Mouse (Mus musculus): ENCODE measurements around the gene Fasn.

The Fasn gene

DNA sequence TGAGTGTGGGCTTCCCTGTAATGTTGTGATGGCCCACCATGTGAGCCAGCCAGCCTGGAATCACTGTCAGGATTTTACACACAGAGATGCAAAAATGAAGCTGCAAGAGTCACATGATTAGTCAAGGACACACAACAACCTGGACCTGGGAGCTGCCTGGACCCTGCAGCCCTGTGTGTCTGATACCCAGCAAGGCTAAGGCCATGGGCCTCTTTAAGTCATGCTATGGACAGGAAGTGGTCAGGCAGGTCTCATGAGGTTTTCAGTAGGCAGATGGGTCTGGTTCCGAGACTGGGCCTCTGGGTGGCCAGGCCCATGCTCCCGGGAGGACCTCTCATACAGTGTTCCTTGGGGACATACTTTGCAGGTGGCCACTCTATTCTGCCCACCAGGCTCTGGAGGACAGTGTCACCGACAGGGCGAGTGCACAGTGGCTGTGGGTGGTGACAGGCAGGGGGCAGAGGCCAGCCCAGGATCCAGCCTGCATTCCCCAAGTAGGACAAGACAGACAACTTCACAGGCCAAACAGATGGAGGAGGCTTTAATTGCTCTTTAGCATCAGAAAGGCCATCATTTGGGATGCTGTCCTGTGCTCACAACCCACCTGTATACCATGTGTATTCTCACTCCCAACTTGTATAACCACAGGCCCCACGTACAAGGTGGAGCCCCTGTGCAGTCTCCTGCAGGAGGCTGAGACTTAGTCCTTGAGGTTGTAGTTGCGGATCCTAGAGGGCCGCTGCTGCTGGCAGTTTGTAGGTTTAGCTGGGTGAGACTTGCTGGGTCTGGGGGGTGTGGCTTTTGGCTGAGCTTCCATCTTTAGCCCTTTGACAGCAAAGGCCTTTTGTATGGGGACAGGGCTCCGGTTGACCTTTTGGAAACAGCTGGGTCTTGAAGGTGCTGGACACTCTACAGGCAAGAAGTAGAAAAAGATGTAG is 1.9 kb upstream of the Fasn start:
- no peak for DNase-seq (ENCODE audit: low spot score in 2 of 2)

DNA sequence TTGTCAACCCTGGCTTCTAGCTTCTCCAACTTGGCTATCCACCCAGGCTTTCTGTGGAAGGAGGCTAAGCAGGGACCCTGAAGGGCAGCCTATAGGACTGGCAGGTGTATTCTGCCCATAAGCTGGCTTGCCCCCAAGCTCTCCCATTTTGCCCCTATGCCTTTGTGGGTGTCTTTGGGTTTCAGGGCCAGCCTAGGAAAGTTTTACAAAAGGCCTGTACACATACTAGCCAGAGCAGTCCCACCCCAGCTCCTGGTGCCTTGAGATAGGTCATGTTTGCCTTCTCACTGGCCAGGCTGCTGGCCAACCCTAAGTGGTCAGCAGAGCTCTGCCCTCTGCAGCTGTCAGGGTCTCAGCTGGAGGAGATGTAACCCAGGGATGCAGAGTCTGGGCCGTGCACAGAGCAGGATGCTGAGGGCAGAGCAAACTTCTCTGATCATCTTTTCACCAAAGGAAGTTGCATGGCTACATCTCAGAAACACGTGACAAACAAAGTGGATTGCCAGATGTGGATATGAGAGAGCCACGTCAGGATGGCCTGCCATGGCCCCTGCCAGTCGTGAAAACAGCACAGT is 1.0 kb upstream of the Fasn start:
- DNase-seq (ENCODE audit: low spot score in 2 of 2): no peak

DNA sequence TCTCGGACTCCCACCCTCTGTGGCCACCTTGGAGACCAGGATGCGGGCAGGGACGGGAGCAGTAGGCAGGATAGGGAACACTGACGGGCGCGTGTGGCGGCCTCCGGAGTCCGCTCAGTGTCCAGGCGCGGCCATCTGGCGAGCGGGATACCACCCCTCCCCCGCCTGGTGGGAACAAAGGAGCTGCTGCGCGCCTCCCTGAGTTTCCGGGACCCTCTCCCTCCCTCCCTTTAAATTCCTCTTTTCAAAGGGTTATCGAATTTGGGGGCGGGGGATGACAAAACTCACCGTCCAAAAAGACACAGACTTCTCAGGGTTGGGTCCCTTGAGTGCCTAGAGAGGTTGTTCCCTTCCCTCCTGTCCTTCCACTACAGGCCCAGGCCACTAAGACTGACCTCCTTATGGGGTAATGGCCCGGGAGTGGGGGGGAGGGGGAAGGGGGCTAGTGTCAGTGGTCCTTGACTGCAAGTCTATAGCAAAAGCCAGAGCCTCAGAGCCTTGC is 491 bp upstream of the Fasn start:
- DNase-seq (ENCODE audit: low spot score in 2 of 2): no peak

DNA sequence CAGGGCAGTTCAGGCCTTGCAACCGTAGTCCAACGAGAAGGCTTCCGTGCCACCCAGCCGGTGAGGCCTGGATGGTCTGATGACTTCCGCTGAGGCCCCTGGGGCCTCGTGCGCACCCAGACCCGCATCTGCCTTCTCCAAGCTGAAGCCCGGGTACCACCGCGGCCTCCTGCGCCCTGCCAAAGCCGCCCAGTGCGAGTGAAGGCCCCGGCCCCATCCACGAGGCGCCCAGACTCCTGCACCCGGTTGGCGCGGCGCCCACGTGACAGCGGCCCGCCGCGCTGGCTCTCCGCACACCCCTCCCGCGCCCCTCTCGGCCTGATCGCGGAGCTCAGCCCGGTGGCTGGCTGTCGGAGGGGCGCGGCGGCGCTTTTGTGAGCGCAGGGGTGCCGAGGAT is 798 bp downstream of the Fasn start:
- DNase-seq (ENCODE audit: low spot score in 2 of 2): no peak

DNA sequence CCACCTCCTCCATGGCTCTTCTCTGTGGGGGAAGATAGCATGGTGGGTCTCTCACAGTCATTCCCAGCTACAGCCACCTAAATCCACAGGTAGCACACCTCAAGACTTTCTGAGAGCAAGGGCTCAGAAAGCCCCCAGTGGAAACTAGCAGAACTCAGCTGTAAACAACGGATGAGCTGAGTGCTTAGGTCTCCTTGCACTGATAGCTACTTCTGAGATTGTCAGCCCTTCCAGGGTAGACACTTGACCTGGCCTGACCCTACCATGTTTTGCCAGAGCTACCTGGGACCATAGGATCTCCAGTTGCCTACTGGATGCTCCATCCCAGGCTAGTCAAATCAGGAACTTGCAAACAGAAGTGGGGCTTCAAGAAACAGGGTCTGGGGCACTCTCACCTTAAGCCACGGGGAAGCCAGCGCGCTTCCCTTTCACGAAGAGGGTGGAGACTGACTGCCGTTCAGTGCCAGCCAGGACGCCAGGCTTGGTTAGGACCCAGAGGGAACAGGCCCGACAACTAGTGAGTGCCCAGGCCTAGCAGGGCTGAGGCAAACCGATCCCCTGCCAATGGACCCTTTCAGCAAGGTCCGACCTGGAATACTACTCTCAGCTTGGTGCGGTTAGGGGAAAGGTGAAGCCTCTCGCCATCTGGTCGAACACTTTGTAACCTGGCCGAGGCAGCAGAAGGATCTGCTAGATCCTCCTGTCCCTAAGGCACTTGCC is 1.4 kb downstream of the Fasn start:
- DNase-seq (ENCODE audit: low spot score in 2 of 2): no peak

DNA sequence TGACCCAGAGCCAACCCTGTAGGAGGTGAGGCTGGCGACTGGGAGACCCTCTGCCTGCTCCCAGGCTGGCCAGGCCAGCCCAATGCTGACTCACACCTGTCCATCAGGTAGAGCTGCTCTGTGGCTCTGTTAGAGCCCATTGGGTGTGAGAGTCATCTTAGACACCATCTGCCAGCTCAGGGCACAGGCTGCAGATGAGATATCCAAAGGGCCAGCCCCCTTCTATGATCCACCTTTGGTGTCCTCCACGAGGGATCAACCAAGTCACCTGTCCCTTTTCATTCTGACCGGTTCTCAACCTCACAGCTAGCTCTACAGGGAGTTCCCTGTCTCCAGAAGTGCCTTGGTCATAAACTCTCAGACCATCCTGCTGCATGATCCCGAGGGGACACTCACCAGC is 2.0 kb downstream of the Fasn start:
- DNase-seq (ENCODE audit: low spot score in 2 of 2): no peak

DNA sequence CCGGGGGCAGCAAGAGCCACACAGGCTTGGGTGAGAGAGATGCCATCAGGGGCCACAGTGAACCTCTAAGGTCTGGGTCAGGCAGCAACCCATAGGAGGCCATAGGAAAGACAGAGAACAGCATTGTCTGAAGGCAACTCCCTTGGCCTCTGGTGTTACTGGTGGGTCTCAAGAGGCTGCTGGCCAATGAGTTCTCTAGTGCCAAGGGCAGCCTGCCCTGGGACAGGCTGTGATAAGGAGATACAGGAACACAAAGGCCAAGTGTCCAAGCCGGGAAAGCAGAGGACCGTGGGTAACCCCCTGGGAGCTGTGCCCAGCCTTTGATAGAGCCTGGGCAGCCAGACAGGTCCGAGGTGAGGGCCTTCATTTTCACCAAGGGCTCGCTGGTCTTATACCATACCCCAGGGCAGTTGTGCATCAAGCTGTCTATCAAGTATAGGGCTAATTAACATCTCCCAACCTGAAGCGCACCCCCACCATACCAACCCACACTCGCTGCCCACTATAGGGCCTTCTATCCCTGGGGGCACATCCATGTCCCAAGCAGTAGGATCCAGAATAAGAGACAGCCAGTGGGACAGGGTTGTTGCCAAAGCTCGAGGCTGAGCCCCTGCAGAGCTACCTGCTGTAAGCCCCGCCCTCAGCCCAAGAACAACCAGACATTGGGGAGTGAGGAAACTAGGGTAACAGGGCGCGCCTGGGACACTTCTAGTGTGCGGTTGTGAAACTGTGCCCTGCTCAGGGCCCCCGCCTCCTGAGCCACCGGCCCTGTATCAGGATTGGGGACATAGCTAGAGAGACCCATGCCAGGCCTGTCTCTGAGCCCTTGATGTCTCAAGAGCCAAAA is 3.0 kb downstream of the Fasn start:
- DNase-seq (ENCODE audit: low spot score in 2 of 2): no peak

DNA sequence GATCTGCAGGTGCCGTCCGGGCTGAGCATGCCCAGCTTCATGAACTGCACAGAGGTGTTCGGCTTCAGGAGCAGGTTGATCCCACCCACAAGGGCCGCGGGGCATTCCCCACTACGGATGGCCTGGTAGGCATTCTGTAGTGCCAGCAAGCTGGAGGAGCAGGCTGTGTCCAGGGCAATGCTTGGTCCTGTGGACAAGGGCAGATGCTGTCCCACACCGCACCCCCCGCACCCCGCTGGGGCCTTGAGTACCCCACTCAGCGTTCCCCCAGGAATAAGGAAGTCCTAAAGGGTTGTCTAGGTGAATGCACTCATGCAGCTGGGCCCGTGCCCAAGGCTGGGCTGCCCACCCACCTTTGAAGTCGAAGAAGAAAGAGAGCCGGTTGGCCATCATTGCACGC is 3.8 kb downstream of the Fasn start:
- DNase-seq (ENCODE audit: low spot score in 2 of 2): no peak

DNA sequence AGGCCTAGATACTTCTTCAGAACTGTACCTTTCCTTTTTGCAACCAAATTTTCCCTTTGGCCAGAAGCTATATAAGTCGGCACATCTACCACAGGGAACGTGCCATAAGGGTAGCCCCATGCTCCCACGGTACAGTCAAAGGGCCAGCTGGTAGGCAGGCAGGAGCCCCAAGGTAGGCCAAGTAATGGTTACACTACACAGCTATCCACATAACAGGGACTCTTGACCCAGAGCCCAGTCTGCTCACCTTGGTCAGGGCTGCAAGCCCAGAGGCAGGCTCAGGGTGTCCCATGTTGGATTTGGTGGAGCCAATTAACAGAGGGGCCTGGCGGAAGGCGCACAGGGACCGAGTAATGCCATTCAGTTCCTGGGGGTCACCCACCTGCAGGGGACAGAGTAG is 4.8 kb downstream of the Fasn start:
- no peak for DNase-seq (ENCODE audit: low spot score in 2 of 2)

DNA sequence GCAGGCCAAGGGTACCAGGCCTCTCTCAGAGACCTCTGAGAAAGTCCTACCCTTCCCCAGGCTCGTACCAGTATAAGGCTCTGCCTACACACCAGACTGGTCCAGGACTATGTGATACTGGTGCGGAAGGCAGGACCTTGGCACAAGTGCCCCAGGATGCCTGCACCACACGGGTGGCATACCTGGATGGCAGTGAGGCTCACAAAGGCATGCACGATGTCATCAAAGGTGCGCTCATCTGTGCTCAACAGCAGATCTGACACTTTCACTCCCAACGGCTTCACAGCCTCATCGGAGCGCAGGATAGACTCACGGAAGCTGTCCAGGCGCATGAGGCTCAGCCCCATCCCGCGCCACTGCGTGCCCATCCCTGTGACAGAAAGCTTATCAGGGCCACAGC is 6.1 kb downstream of the Fasn start:
- no peak for DNase-seq (ENCODE audit: low spot score in 2 of 2)

DNA sequence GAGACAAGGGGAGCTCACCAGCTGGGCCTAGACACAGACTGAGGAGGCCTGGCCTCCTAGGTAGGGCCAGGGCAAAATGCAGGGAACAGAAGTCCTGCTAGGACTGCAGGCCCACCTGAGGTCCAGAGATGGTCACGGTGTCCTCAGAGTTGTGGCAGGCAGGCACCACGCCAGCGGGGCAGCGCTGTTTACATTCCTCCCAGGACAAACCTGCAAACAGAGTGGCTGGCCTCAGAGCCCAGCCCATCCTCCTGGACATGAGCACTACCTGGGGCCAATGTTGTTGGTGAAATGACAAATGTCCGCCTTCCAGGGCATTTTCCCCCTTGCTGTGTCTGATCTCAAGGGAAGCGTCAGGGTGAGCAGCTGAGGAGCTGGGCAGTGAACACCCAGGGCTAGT is 7.0 kb downstream of the Fasn start:
- no peak for DNase-seq (ENCODE audit: low spot score in 2 of 2)

DNA sequence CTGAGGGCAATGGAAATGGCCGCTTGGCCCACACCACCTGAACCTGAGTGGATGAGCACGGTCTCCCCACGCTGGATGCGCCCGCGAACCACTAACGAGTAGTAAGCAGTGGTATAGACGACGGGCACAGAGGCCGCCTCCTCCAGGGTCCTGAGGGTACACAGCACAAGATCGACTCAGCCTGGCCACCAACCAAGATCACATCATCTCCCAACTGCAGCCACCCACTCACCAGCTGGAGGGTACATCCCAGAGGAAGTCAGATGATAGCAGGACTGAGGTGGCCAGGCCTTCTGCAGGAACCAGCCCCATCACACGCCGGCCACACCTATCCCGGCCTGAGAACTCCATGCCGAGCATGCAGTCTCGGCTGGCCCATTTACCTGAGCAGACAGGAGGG is 12.3 kb downstream of the Fasn start:
- DNase-seq (ENCODE audit: low spot score in 2 of 2): no peak

DNA sequence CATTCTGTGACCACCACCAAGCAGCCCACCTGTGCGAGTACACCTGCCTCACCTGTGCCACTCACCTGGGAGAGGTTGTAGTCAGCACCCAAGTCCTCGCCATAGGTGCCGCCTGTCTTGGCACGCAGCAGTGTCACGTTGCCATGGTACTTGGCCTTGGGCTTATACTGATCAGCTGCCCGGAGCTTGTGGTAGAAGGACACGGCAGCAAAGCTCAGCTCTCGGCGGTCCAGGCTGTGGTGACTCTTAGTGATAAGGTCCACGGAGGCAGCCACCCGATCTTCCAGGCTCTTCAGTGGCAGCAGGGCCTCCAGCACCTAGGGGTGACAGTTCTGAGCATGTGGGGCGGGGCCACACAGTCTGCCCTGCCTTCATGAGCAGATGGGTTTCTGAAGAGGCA is 16.3 kb downstream of the Fasn start:
- no peak for DNase-seq (ENCODE audit: low spot score in 2 of 2)

DNA sequence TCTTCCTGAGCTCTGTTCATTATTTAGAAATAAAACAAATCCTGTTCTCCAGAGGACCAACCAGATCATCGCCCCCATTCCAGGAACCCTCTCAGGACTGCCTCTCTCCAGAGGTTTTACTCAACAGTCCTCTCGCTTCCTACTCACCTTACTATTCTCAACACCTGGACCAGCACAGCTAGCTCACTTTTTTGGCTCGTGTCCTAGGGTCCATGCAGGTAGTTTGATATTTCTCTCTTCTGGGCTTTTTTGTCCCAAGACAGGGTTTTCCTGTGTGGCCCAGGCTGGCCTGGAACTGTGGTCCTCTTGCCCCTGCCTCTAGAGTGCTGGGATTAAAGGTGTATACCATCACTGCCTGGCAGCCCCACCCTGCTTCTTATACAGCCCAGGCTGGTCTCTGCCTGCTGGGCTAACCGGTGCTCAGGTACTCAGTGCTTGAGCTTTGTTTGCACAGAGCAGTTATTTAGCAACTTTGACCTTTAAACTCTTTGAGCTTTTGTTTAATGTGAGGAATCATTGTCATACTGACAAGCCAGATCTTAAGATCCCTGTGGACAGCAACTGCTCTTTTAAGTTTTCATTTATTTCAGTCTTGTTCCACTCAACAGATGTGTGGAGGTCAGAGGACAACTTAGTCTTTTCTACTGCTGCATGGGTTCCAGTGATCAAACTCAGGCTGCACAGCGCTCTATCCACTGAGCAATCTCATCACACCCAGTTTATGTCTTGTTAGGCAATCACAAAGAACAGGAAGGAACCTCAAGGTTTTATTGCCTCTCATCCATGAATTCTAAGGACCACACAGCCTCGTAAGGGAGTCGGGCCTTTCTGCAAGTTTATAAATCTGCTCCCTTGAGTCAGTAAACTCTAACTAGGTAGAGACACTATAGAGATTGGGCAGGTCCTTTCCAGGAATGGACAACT is 18.7 kb downstream of the Fasn start:
- no peak for DNase-seq (ENCODE audit: low spot score in 2 of 2)

DNA sequence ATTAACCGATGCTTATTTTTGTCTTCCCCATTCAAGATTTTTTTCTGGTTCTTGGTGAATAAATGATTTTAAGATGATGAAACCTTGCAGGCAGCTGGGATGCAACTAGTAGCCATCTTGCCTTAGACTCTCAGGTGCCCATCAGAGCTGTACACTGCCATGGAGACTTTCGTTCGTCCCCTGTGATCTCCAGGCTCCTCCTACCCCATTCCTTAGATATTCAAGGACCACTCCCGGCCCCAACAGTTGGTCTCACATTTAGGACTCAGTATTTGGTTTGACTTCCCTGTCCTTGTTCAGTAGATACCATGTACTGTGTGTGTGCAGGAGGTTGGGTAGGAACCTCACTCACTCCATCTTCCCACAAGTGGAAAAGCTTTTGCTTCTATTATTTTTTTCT is 19.6 kb downstream of the Fasn start:
- no peak for DNase-seq (ENCODE audit: low spot score in 2 of 2)

DNA sequence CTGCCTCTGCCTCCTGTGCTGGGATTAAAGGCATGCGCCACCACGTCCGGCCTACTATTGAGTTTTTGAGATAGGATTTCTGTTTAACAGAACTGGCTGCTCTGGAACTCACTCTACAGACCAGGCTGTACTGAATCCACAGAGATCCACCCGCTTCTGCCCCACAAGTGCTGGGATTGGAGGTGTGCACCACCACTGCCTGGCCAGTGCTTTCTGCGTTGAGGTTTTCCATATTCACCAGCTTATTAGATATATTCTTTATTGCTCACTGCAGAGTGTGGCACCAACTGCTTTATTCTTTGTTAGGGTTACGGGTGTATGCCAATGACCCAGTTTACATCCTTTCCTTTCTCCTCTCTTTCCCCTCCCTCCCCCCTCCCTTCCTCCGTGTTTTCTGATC is 20.1 kb downstream of the Fasn start:
- no peak for DNase-seq (ENCODE audit: low spot score in 2 of 2)

DNA sequence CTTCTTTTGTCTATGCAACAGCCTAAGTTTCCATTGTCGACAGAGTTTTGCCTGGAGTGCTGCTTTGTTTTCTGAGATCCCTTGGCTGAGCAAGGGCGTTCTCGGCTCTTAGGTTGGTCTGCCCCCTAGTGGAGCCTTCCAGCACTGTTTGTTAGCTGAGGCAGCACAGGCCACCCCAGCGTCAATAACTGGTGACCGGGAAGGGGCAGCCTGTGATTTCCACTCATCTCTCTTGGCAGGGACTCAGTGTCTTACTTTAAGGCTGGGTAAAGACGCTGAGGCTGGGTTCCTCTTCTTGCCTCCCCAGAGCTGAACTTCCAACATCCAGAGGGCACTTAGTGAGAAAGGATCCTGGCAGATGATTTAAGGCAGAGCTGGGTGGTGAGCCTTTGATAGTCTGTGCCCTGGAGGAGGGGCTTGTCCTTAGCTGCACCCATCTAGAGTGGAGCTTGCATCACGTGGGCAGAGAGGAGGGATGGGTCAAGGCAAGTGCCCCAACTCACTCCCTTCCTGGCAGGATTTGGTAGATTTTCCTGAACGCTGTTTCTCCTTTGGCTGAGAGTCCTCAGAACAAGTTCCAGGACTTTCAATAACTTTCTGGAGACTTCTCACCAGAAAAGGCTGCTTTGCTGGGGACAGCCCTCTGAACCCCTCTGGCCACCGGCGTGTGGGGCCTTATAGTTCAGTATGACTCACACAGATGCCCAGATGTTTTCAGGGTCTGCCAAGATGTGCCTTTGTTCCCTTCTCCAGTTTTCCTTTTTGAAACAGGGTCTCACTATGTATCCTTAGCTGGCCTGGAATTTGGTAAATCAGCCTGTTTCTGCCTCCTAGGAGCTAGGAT is 24.1 kb downstream of the Fasn start:
- peak; percentile 65 to 79 for DNase-seq (ENCODE audit: low spot score in 2 of 2)

DNA sequence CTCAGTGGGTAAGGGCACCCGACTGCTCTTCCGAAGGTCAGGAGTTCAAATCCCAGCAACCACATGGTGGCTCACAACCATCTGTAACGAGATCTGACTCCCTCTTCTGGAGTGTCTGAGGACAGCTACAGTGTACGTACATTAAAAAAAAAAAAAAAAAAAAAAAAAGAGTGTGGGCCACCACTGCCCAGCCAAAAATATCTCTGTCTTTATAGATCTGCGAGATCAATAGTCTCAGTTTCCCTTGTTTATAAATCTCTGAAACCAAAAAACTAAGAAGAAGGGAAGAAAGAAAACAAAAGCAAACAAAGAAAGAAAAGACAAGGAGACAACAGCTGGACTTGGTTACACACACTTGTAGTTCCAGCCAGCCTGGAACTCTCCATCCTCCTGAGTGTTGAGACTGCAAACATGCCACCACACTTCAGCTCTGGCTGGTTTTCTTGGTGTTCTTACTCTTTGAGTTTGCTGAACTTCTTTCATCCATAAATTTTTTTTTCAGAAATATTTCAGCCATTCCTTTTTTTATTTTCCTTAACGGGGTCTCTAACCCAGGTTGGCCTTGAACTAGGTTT is 24.9 kb downstream of the Fasn start:
- DNase-seq (ENCODE audit: low spot score in 2 of 2): no peak

DNA sequence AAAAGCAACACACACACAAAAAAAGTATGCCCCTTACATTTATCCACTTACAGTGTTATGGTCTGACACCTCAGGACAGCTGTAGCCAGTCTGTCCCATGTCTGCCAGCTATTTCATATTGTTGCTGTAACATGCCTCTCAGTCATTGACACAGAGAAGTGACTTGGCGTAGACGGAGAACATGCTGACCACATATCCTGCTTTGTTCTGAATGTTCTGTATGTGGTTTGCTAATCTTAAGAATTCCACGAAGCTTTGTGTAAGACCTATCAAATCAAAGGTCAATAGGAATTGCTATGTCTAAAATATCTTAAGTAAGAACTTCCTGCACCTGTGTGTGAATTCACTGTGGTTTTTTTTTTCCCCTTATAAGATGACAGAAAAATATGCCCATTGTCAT is 26.1 kb downstream of the Fasn start:
- DNase-seq (ENCODE audit: low spot score in 2 of 2): no peak

DNA sequence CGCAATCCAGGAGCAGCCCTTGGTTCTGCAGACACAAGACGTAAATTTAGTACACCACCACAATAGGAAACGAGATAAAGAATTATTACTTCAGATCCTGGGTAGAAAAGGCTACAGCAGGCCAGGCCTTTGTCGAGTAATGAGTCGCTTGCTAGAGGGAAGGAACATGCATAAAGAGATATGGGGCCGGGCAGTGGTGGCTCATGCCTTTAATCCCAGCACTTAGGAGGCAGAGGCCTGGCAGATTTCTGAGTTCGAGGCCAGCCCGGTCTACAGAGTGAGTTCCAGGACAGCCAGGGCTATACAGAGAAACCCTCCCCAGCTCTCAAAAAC is 27.8 kb downstream of the Fasn start:
- DNase-seq (ENCODE audit: low spot score in 2 of 2): no peak

Data from frontal cortex, postnatal 10 days (tissue).